Mouse (Mus musculus) spleen, adult 2 months (tissue): ENCODE results near the gene Glipr1l2.
"Not testable (repeated sequence)": the region's sequence is repeated elsewhere in the genome, so short reads cannot be mapped to it uniquely, and the experiment has no call there.

Experiments used
- CTCF ChIP-seq: fragments of 200-500 bp; IDR thresholded peaks from 2 replicates; pipeline ENCODE4 v1.5.1; 2011; ENCODE audit warnings: mild to moderate bottlenecking, inconsistent platforms; ENCODE audit not compliant: insufficient read depth, insufficient read length, insufficient replicate concordance; ENCODE audit errors: extremely low read depth
- POLR2A ChIP-seq: fragments of 200-500 bp; IDR thresholded peaks from 2 replicates; pipeline ENCODE4 v1.6.1; 2011; ENCODE audit warnings: low read depth, low read length, inconsistent platforms

GRCm38 (mm10) chr10:112105785-112106184, 22.6 kb downstream of the Glipr1l2 start:
- TF ChIP-seq CTCF, result peak; percentile 54; the same call in 1 of the 2 replicates
- not testable (repeated sequence) for TF ChIP-seq POLR2A
